Mouse (Mus musculus): ENCODE data around the gene Ddx39.
A peak's percentile ranks its signal among the peaks of the same experiment; 100 is the strongest.

Ddx39 gene

DNA sequence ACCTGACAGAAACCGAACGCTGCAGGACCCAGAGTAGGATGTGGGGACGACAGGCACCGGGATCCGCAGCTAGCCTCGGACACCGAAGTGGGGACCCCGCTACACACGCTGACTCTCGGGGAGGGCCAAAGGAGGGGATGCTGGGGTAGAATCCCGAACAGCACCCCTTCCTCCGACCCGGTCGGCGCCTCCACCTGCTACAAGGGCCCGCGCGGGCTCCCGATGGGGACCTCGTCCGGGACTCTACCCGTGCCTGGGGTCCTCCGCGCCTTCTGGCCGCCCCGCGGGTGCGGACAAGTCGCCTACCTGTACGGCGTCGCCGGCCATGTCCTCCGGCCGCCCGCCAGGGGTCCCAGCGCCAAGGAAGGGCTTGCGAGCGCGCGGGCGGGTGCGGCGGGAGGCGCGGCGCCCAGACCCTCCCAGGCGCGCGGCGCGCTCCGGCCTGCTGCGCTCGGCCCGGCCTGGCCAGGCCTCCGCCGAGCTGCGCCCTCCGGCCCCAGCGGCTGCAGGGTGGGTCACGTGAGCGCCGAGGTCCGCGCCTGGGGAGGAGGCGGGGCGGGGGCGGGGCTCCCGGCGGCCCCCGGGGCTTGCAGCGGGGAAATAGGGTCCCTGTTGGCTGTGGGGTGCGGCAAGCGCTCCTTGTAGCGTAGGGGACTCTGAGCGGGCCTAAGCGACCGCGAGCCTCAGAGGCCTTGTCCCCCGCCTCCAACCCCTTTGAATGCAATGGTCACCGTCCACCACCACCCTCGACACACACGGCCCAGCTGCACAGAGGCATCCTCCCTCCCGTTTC lies 16.1 kb upstream of the Ddx39 start, which contains the start of gene Pkn1:
Gene Pkn1 (minus strand): TSS at position 519 of the 793 bp plus-strand sequence.
- peak; percentile 88 for DNase-seq (ENCODE audit: inconsistent ontology term)

- no peak for DNase-seq (ENCODE audit: inconsistent ontology term)
These were observed 15.4 kb upstream of the Ddx39 start for GRCm38 (mm10) chr8:83699566-83699965.

- peak; percentile 44 for DNase-seq (ENCODE audit: inconsistent ontology term)
These were observed 14.4 kb upstream of the Ddx39 start for GRCm38 (mm10) chr8:83700423-83701085.

DNA sequence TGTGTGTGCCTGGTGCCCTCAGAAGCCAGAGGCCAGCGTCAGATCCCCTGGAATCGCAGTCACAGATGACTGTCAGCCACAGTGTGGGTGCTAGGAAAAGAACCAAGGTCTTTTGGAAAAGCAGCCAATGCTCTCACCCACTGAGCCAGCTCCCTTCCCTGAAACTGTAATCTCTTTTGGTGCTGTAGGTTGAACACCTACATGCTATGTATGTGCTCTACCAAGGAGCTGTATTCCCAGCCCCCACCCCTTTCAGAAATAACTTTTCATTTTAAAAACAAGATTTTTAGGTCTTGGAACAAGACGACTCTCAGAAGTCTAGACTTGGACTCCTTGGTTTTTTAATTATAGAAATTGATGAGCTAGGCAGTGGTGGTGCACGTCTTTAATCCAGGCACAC lies 11.6 kb upstream of the Ddx39 start:
- no peak for DNase-seq (ENCODE audit: inconsistent ontology term)

DNA sequence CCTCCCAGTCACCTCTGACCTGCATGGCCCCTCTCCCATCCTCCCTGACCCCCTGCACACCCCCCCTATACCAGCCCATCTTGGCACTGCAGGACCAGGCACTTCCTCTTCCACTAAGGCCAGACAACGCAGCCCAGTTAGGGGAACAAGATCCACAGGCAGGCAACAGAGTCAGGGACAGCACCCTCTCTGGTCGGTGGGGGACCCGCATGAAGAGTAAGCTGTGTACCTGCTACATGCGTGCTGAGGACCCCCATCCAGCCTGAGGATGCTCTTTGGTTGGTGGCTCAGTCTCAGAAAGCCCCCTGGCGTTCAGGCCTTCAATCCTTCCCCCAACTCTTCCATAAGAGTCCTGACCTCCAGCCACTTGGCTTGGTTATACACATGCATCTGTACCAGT lies 8.6 kb upstream of the Ddx39 start:
- no peak for DNase-seq (ENCODE audit: inconsistent ontology term)

GRCm38 (mm10) chr8:83707554-83707953 lies 7.4 kb upstream of the Ddx39 start:
- no peak for DNase-seq (ENCODE audit: inconsistent ontology term)

DNA sequence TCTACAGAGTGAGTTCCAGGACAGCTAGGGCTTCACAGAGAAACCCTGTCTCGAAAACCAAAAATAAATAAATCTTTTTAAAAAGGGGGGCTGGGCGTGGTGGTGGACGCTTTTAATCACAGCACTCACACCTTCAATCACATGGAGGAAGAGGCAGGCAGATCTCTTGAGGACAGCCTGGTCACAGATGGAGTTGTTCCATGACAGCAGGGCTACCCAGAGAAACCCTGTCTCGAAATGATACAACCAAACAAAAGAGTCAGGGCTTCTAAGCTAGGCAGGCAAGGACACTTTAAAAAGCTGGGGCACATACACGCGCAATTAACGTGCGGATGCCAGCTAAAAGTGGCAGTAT lies 324 bp upstream of the Ddx39 start:
- DNase-seq (ENCODE audit: inconsistent ontology term), result no peak

- no peak for DNase-seq (ENCODE audit: inconsistent ontology term)
These were observed 794 bp downstream of the Ddx39 start for GRCm38 (mm10) chr8:83715771-83716170.

DNA sequence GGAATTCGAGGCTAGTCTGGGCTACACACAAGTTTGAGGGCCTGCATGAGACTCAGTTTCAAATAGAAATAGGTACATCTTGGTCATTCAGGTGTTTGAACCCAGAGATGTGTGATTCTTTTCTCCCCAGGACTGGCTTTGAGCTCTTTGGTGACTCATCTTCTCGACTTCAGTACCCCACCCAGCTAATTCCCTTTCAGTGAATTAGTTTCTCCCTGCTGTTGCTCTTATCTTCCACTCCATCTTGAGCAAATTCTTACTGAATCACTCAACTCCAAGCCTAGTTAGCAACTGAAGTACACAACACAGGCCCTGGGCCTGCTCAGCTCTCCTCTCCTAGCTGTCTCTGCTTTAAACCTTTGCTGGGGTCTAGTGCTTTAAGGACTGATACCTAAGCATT lies 1.6 kb downstream of the Ddx39 start:
- peak; percentile 16 for DNase-seq (ENCODE audit: inconsistent ontology term)

GRCm38 (mm10) chr8:83719048-83719447 lies 4.1 kb downstream of the Ddx39 start:
- DNase-seq (ENCODE audit: inconsistent ontology term), result no peak

DNA sequence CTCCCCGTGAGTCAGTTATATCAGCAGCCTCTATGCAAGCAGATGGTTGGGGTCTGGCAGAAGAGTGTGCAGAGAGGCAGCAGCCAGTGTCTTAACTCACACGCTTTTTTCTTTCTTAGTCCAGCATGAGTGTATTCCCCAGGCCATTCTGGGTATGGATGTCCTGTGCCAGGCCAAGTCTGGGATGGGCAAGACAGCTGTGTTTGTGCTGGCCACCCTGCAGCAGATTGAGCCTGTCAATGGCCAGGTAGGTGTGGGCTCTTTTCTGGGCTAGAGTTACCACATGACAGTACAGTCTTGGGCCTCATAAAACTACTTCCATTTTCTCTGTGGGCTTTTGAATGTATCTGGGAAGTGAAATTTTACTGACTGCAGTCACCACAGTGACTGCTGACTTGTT lies 4.7 kb downstream of the Ddx39 start:
- DNase-seq (ENCODE audit: inconsistent ontology term), result no peak

DNA sequence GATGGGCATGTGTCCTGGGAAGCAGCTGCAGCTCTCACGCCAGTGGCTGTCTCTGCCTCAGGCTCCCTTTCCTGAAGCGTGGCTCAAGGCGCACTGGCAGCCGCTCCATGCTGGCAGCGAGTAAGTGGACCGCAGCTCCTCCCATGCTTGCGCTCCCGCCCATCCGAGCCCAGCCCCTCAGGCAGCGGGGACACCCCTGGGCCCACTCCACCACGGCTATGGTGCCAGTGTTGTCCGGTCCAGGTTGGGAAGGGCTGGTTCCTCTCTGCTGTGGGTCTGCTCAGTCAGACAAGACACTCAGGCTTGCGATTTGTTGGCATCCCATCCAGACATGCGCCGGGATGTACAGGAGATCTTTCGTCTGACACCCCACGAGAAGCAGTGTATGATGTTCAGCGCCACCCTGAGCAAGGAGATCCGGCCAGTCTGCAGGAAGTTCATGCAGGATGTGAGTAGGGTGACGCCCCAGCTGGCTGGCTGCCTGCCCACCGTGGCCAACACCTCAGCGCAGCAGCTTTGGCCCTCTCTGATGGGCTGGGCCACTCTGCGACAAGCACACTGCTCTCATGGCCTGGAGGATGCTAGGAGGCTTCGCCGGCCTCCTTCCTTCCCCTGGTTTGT lies 6.5 kb downstream of the Ddx39 start:
- no peak for DNase-seq (ENCODE audit: inconsistent ontology term)

DNA sequence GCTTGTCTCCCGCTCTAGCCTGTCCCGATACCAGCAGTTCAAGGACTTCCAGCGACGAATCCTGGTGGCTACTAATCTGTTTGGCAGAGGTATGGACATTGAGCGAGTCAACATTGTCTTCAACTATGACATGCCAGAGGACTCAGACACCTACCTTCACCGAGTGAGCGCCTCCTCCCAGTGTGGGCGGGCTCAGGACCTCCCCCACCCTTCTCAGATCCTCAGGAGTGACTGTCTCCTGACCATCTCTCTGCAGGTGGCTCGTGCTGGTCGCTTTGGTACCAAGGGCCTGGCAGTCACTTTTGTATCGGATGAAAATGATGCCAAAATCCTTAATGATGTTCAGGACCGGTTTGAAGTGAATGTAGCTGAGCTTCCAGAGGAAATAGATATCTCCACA lies 7.7 kb downstream of the Ddx39 start:
- DNase-seq (ENCODE audit: inconsistent ontology term), result no peak

- no peak for DNase-seq (ENCODE audit: inconsistent ontology term)
These were observed 8.6 kb downstream of the Ddx39 start for GRCm38 (mm10) chr8:83723447-83724083.

DNA sequence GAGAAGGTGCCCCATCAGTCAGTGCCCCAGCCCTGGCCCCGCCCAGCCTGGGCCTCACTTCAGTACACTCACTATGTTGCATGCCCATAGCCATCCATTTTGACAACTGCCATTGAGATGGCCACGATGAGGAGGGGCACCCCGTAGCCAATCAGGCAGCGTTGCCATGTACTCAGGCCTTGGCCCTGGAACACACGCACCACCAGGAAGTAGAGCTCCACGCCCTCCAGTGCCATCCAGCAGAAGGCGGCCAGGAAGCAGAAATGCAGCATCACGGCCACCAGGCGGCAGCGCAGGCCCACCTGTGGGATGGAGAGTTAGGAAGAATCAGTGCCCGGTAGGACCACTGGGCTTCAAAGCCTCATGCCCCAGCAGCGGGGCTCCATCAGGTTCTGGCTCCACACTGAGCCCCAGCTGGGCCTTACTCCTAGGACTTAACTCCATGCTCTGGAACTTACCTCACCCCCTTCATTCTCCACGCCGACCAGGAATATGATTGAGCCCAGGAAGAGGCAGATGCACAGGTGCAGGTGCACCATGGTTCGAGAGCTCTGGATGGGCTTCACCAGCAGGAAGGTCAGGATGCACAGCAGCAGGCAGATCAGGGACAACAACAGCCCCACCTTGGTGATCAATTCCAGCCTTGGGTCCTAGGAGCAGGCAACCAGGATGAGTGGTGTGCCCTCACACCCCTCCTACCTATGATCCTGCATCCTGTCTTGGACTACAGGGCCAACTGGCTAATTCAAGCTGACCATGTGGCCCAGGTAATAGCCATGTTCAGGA lies 9.9 kb downstream of the Ddx39 start:
- DNase-seq (ENCODE audit: inconsistent ontology term), result peak; percentile 79

GRCm38 (mm10) chr8:83725521-83726102 lies 10.6 kb downstream of the Ddx39 start:
- no peak for DNase-seq (ENCODE audit: inconsistent ontology term)

DNA sequence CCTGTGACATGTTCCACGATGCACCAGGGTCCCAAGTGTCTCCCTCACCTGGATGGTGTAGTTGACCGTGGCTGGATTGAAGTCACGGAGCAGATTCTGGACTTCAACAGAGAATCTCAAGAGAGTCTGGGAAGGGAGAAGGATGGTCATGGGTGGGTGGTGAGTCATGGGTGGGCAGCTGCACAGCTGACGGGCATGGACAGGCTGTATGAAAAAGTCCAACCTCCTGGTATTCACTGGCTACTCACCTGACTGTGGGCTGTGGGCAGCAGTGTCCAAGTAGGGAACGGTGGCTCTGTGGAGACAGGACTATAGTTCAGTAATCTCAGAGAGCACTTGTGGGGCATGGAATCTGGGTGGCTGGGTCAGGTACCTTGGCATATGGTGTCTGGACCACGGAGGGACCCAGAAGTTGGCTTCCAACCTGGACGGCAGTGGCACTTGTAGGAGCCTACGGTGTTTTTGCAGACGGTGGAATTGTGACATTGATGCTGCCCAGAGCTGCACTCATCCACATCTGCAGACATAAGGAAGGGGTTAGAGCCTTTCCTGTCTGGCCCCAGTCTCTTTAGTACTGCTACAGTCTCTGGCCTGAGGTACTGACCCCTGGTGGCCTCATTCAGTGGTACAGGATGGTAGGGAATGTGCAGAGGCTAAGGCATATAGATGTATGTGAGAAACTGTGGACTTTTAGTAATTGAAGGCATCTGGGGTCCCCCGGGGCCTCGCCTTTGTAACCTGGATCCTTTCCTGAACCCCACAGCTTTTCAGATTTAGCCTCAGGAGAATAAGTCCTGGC lies 14.2 kb downstream of the Ddx39 start:
- DNase-seq (ENCODE audit: inconsistent ontology term), result no peak

DNA sequence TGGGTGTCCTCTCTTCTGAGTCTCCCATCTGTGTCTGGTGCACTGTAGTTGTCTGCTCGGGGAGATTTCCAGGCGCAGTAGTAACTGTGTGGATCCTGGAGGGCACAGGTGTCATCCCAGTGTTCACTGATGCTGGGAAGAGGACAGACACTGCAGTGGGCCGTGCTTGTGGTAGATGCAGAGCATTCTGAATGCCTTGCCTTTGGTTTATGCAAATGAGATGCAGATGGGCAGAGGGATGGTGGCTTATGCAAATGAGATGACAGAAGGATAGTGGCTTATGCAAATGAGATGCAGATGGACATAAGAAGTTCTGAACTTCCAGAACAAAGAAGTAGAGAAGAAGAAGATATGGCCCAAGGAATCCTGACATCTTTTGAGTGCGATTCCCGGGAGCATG lies 16.9 kb downstream of the Ddx39 start:
- no peak for DNase-seq (ENCODE audit: inconsistent ontology term)

- no peak for DNase-seq (ENCODE audit: inconsistent ontology term)
These were observed 17.9 kb downstream of the Ddx39 start for GRCm38 (mm10) chr8:83732919-83733318.

GRCm38 (mm10) chr8:83736681-83737080 lies 21.7 kb downstream of the Ddx39 start:
- no peak for DNase-seq (ENCODE audit: inconsistent ontology term)
